Mouse (Mus musculus) c-Kit-positive CD71-positive TER-119-positive erythroid progenitor cells, embryonic 14.5 days (primary cell): ENCODE data around the gene Smc3.

Experiments
- DNase-seq: peaks from one replicate; pipeline ENCODE4 v3.0.0-alpha.2; 2013; ENCODE audit warnings: low spot score

The Smc3 gene

DNA sequence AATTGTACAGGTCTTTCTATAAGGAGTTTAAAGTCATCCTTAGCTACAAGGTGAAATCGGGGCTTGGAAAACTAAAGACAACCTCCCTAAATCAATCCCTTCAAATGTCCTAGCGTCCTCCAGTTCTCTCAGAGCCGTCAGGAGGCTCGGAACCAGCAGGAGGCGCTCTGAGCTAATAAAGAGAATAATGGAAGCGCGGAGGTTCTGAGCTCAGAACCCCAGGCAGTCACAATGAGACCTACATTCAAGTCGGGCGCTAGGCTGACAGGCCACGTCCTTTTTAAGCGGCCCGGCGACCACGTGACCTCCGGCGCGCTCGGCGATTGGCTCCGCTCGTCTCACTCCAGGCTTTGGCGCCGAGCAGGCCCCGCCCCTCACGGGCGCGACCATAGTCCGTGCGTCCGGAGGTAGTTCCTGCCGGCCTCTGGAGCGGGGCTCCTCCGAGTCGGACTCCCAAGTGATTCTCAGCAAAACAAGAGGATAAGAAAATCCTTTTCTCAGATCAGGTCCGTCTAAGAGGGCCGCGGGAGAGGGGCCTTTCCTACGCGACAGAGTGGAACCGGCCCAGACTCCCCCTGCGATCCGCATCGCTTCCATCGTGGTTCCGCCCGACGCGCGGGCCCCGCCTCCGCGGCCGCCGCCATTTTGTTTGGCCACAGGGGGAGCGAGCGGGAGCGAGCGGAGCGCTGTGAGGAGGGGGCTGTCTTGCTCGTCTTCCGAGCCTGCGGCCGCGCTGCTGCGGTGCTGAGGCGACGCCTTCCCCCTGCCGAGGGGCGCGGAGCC is at the start of gene Smc3:
TSS of gene Smc3 (plus strand) at position 642 of the 783 bp plus-strand sequence.
- peak; percentile 98 for DNase-seq

DNA sequence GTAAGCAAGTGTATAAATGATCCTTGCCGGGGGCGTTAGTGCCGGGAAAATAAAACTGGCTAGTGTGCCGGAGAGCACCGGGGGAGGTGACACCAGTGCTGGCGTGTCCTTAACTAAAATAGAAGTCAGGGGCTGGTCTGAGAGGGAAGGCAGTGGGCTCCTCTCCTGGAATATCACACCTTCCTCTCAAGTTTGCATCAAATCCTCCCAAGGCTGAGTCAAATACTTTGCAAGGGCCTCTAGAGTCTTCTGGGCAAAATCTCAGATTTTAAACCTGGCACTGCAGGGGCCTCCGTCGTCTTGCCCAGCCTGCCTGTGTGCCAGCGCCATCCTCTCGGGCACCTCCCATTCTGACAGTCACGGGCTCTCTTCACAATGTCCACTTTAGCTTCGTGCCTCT is 49.2 kb upstream of the Smc3 start:
- no peak for DNase-seq

DNA sequence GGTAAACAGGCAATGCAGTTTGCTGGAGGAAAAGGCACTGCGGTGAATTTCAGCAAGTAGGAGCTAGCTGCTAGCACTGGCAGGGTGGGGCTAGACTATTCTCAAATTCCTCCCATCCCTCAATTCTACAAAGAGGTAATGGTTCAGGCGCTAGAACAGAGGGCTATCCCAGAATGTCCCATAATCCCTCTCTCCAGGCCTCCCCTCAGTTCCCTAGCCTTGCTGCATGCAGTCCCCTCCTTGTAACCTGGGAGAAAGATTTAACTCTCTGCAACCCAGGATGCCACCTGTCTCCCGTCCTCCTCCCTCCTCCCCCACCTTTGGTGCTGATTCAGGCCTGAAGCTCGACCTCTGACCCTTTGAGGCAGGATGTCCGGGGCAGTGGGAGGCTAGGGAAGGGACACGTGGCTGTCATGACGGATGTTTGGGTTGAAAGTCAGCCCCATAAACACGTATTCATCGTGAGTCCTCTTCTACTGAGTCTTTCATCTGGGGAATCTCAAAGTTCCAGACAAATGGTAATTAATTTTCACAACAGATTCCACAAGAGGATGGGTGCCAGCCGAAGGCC is 47.9 kb upstream of the Smc3 start:
- no peak for DNase-seq

DNA sequence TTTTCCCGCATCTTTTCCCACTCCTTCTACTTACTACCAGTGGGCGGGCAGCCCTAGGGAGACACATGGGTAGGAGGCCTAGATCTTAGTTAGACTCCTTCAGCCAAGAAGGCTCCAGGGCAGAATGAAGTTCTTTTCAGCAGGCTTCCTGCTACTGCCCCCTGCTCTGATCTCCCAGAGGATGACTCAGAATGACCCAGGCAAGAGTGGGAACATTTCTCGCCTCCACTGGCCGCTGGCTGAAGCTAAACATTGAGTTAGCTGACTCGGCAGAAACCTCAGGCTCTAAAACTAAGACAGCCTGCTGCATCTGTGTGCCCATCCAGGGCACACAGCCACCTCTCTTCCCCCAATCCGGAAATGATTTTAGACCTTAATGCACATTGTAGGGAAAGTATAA is 47.4 kb upstream of the Smc3 start:
- no peak for DNase-seq

DNA sequence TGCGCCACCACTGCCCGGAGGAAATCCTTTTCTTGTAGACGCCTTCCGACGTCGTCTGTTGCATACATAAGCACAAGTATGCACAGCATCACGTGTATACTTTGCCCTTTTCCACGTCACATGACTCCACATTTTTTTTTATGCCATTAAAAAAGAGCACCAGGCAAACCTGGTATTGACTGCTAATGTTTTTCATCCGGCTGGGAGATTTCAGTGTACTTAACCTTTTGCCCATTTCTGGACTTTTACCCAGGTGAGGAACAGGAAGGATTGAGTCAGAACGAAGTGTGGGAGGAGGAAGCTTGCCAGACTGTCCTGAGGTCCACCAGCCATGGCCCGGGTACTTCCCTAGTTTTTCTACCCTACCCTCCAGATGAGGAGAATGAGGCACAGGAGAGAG is 45.8 kb upstream of the Smc3 start:
- DNase-seq = no peak

DNA sequence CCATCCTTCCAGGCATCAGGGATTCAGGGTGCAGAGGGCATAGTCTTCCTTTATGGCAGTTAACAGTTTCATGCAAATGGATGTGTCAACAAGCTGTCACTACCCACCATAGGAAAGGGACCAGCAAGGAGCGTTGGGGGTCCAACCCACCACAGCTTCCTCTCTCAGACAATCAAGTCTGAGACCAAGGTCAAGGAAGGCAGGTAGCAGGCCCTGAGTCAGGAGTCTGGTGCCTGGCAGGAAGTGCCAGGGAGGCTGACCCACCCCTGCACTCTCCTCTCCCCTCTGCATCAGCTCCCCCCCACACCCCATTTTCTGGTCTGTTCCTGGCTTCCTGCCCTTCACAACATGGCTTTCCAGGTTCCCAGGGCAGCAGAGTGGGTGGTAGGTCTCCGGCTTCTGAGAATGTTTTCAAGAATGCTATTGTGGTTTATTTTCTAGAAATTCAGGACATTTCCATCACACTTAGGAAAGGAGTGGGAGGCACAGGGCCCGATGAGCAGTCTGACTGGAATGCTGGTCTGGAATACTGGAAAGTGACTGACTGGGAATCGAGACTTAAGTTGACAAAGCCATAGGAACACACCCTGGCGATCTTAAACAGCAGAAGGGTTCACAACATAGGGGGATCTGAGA is 45.1 kb upstream of the Smc3 start:
- DNase-seq = no peak

DNA sequence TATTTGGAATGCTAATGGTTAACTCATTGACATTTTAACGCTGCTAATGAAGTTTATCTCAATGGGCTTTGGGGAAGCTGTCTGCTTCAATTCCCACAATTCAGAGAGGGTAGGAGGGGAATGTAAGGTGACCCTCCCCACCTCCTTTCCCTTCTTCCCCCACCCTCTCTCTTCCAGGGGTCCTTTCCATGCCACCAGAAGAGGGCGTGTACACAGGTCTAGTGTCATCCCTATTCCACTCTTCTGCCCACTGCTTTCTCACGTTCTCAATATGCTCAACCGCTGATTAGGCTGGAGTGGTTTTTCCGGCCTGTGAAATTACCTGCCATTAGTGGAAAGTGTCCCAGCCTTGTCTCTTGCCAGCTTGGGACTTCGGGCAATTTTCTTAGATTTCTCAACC is 43.4 kb upstream of the Smc3 start:
- no peak for DNase-seq

DNA sequence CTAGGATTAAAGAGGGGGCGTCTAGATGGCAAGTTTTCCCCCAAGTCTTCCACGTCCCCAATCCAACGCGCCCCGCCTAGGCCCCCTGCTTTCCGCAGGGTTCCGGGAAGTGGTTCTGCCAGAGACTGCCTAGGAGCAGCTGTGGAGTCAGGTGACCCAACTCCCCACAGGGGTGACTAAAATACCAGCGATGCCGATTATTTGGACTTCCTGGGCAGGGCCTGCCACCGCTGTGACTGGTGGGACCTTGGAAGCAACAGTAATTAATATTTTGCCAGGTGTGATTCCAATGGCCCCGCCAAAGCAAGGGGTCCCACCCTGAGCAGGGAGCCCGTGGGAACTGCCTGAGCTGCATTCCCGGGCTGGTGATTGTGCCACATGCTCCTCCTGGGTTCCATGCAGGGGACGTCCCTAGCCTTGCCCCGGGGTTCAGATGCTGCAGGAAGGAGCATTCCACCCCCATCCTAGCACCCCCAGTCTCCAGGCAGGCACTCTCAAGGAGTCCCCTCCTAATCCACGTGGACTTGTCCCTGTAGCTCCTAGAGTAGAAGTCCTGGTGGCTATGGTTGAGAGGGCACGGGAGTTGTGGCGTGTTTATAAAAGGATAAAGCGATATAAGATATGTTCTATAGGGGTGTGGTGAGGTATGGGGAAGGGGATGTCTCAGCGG is 42.8 kb upstream of the Smc3 start:
- no peak for DNase-seq

DNA sequence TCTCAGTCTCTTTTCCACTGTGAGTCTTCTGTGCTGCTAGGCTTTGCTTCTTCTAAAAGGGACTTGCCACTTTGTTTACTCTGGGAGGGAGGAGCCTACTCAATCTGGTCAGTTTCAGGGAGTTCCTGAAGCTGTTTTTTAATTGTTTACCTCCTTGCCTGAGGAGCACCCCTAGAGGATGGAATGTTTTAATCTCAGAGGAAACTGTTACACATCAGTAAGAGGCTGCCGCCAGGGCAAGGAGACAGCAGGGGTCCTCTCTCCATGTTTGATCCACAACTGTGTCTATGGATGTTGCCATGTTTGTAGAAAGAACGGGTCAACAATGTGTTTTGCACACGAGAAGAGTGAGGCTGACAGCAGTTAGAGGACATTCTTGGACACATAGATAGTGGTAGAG is 39.8 kb upstream of the Smc3 start:
- DNase-seq = no peak

DNA sequence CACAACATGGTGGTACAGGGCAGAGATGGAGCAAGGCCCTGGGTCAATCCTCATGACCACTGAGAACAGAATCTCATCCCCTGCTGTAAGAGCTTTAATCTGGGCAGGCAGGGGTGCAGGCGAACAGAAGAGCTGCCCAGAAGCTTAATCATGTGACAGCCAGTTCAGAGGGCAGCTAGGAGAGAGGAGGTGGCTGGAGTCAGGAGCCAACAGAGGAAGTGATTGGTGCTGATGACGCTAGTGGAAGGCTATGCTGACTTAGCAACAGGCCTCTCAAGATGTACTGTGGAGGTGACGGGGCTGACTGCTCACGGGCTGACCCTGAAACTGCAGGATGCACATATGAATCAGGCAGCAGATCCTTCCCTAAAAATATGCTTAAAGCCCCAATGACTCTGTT is 36.0 kb upstream of the Smc3 start:
- DNase-seq = no peak

DNA sequence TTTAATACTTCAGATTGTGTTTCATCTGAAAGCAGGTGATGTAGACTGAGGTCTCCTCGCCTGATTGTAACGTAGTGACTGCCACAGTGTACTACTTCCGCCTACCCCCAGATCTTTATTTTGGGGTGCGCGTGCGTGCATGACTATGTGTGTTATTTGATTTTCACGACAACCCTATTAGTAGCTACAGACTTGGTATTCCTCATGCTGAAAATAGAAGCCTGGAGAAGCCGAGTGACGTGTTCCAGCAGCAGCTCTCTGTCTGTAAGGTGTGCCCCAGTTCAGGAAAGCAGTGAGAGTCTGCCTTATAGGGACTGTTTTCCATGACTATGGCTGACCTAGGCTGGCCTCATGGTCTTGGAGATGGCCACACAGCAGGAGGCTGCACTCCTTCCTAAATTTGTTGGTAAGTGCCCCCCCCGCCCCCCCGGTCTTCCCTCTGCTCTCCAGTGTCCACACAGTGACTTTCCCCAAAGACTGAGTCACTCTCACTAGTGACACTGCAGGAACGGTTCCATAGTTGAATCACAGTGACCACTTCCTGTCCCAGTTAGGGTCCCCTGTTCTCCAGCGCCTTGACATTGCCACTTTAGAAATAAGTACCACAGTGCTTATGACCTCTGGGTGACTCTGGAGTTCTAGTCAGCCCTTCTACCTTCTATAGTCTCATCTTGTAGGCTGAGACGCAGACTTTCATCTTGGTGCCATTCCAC is 34.5 kb upstream of the Smc3 start:
- no peak for DNase-seq

DNA sequence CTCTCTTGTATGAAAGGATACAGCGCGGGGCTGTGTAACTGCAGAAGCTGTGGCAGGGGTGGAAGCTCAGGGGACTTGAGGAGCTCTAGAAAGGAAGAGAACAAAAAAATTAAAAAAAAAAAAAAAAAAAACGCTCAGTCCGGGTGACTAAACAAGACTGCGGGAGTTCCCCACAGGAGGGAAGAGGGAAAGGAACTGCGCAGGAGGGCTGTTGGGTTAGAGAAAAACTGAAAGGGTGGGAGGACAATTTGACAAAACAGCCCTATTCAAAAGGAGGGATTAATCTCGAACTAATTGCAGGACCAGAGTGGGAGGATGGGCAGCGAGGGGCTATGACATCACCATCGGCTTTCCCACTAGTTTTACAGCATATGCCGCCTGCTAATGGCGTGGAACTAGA is 32.3 kb upstream of the Smc3 start:
- DNase-seq = no peak

DNA sequence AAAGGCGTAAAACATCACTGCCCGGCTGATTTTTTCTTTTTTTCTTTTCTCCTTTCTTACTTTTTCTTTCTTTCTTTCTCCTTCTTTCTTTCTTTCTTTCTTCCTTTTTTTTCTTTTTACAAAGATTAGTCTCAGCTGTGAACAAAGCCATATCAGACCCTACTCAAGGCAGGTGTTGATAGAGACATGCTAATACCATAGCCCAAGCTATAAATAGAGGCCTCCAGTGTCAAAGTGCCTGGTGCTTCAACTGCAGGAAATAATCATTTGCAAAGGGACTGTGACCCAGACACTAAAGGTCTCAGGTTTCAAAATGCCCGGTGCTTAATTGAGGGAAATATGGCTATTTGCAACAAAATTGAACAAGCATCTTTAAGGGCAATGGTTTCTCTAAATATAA is 31.6 kb upstream of the Smc3 start:
- DNase-seq = no peak

DNA sequence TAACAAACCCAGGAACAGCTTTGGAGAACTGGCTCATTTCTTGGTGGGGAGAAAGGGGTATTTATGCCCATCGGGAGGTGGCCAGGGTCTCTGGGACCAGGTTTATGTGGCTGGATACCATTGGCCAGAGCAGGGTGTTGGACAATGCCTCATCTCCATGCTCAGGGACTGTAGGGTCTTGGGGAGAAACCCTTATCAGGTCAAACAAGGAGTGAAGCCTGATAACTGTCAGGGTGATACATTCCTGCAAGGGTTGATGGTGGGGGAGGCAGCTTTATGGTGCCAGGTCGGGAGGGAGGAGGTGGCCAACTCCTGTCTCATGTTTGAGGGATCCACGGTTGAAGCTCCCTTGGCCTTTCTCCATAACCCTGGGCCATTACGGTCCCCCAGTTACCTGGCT is 29.1 kb upstream of the Smc3 start:
- DNase-seq = no peak

DNA sequence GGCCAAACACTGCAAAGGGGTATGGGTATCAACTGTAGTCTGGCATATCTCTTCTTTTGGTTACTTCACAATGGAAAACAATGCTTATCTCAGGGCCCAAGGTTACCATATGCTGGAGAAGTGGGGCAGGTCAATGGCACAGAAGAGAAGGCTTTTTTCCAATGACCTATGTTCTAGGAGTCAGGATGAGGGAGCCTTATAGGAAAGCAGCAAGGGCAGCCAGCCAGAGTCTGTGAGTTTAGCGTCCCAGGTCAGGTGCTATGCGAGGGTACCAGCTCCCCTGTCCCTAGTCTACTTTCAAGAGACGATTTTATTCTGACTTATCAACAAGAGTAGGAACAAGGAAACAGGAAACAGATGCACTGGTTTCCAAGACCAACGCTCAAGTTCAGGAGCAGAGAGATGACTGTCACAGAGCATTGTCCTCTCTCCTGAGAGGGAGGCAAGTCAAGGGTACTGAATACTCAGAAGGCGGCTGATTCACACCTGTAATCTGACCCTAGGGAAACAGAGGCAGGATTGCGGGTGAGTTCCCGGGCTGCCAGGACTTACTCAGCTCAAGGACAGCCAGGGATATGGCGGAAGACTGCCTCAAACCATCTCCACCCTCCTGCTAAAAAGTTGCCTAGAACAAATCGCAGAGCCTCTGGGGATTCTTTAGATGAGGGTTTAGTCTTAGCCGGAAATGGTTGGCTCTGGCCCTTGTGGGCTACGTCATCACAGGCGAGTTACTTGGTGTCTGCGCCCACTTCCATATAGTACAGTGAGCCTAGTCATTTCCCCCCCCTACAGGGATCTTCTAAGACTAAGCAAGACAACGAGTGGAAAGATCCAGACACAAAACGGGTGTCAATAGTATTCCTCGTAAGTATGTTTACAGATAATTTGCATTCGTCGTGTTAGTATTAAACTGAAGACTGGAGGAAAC is 28.4 kb upstream of the Smc3 start:
- no peak for DNase-seq

DNA sequence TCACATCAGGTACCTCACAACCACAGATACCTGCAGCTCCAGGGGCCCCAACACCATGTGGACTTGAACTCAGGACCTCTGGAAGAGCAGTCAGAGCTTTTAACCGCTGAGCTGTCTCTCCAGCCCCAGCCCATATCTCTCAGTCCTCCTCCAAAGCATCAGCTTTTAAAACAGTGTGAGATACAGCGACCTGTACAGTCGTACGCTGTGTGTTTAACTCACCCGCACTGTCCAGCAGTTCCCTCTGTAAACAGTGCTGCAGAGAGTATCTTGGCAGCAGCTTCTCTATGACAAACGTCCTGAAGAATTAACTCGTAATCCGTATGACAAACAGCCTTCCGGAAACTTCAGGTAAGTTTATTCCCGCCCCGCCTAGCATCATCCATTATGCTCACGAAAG is 27.6 kb upstream of the Smc3 start:
- DNase-seq = no peak

DNA sequence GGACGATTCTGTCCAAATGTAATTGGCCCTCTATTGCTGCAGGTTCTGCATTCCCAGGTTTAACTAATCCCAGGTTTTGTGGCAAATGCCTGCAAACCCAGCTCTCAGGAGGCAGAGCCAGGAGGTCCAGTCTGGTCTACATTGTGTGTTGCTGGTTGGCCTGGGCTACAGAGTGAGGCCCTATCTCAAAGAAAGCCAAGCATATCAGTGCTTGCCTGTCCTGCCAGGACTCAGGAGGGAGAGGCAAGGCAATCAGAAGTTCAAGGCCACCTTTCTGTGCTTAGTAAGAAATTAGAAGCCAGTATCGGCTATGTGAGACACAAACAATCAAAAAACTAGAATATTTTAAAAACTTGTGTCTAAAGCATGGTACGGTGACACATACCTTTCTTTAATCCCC is 27.0 kb upstream of the Smc3 start:
- no peak for DNase-seq

DNA sequence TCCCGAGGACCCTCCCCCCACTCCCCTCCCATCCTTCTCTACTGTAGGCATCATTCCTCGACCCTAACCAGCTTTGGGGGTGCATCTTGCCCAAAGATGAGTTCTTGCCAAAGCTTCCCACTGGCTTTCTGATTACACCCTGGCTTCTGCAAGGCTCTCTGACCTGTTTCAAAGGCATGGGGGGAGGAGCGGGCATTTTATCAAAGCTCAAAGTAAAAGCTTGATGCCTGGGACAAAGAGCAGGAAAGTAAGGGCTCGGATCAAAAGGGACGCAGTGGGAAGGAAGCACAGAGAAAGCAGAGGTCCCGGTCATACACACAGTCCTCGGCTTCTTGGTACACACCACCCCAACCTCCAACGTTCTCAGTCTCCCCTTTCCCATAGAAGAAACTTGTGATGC is 26.1 kb upstream of the Smc3 start:
- no peak for DNase-seq

DNA sequence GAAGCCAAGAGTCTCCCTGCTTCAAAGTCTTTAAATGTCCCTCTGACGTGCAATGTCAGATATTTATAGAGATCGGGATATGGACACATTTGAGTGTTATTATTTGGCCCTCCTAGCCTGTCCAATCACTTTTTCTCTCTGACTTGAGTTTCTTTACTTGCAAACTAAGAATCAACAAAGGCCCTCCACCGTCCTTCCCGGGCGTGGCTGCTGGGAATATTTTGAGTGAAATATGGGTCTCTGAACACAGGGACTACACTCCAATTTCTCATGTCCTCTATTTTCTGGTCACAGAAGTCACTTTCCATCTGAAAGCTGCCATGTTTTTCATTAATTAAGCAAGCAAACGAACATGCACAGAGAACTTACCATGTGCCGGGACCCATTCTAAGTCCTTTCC is 25.7 kb upstream of the Smc3 start:
- no peak for DNase-seq

DNA sequence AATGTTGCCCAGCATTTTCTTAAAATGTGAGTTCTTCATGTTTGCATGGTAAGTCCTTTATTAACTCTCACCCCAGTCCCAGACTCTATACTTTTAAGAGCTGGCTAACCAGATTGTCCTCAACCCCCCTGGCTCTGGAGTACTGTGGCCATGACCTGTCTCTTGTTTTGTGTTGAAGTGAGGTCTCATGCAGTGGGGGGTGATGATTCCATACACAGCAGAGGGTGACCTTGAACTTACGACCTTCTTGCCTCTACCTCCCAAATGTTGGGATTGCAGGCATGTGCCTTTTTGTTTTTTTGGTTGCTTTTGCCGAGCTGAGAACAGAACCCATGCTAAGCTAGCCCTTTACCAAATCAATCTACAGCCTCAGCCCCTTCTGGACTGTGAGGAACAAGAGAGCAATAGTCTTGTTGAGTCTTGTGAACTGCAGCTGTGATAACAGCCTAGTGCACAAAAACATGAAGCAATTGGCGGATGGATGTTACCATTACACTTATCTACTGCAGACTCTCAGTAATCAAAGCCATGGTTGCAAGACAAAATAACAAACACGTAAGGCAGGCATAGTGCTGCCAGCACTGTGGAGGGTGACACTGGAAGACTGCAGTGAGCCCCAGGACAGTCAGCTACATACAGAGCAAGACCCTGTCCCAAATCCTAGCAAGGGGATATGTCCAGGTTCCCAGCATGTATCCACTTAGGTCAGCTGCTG is 24.7 kb upstream of the Smc3 start:
- DNase-seq = no peak

DNA sequence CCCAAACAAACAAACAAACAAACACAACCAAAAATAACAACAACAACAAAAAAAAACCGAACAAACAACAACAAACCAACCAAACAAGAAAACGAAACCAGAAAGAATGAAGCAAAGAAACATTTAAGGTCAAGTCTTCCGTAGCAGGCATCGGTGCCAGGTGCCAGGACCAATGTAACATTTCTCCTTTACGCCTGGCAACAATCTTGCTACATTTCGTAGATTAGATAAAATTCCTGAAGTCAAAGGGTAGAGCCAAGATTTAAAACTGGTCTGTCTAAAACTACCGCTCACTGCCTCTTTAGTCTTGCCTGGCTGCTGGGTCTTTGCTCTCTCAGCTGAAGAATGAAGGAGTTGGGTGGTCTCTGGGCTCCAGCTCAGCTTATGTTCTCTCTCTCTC is 24.1 kb upstream of the Smc3 start:
- DNase-seq = no peak
